17 mouse cellular contexts compared by ENCODE assay signal in the genomic region with DNA sequence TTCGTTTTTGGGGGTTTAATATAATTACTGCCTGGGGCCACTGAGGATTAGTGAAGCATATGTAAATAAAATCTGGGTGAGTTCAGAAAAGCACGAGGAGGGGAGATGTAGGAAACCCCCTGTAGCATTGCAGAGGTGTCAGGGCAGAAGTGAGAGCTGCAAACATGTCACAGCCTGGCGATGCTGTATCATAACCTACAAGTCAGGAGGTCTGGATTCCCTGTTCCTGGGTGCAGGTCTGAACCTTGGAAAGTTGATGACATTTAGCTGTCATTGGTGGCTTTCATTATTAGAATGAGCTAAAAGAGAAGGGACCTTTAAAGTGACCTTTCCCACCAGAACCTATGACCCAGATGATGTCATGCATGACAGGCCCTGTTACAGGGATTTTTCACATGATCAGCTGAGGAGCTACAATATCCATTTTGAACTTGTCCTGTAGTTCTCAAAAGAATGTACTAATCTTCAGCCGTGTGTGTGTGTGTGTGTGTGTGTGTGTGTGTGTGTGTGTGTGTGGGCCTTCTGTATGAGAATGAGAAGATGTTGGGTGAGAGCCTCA.
A peak's percentile ranks its signal among the peaks of the same experiment; 100 is the strongest.
DNase-seq lines count a peak whose midpoint lies in the region; ATAC-seq and TF ChIP-seq lines count a peak whose summit lies in the region.
"Had no signal": no experiment of that assay in that cellular context is flagged by ENCODE, and none has a peak within 500 bp of the region (broad histone marks: within the 10 kb centered on the region; RNA-seq: fewer than 3 reads in every experiment).

No protein-coding gene starts in this region.

- no peak for TF ChIP-seq EP300 in lung, postnatal 0 days (IDR thresholded peaks at IDR 0.05)

- CTCF ChIA-PET in Patski (lab: Charles Lee): no interaction called here

- no peak overlapping the region for H3K4me3 ChIP-seq in lung, postnatal 0 days (ENCODE audit: low read depth, low read length)
- H3K4me3 ChIP-seq: heart, embryonic 13.5 days; hindbrain, embryonic 12.5 days; limb, embryonic 15.5 days had no signal

- in situ Hi-C loops in Patski (cut with MboI; ENCODE audit: low pct_unique_long_range_greater_than_20kb): no loop called here

- no peaks in the 10 kb centered on the region for H3K4me1 ChIP-seq in lung, postnatal 0 days (ENCODE audit: insufficient read depth, low read depth, low read length)
- H3K4me1 ChIP-seq: hindbrain, embryonic 12.5 days; limb, embryonic 15.5 days had no signal

- intact Hi-C loops in left cerebral cortex, postnatal 14 days (cut with DNase I): no loop called here

- H3K9ac ChIP-seq in lung, postnatal 0 days (replicated peaks; ENCODE audit: low read depth): no peak overlapping the region
- H3K9ac ChIP-seq: heart, embryonic 13.5 days; hindbrain, embryonic 12.5 days; limb, embryonic 15.5 days had no signal

- no peak for TF ChIP-seq CTCF in lung, postnatal 0 days (IDR thresholded peaks at IDR 0.05)
- TF ChIP-seq CTCF in Patski (IDR thresholded peaks at IDR 0.05): no peak

- WGBS in lung, postnatal 0 days: 56% methylated on average over 4 of the region's 4 CpGs

- no peaks in the 10 kb centered on the region for H3K27me3 ChIP-seq in lung, postnatal 0 days (replicated peaks; ENCODE audit: insufficient read depth, low read length)
- no peaks in the 10 kb centered on the region for H3K27me3 ChIP-seq in Patski
- H3K27me3 ChIP-seq: heart, embryonic 13.5 days; hindbrain, embryonic 12.5 days; limb, embryonic 15.5 days had no signal

- no peak for ATAC-seq in lung, postnatal 0 days
- peak; percentile 51 for ATAC-seq in Patski
- peak; percentile 55 to 81; a peak in 3 of 4 replicates for ATAC-seq in hematopoietic stem cell, adult 5-6 weeks (replicated peaks in 1 of 2; ENCODE audit: insufficient read depth in 1 of 2, low FRiP score in 2 of 2, low TSS enrichment in 1 of 2, low read depth in 1 of 2, poor library complexity in 2 of 2, severe bottlenecking in 2 of 2)
- ATAC-seq: forebrain, embryonic 16.5 days; midbrain, embryonic 16.5 days had no signal

- H3K36me3 ChIP-seq in lung, postnatal 0 days (ENCODE audit: insufficient read depth, low read length): no peaks in the 10 kb centered on the region
- H3K36me3 ChIP-seq: heart, embryonic 13.5 days; hindbrain, embryonic 12.5 days; limb, embryonic 15.5 days had no signal

- H3K9me3 ChIP-seq in lung, postnatal 0 days (ENCODE audit: low read length): no peaks in the 10 kb centered on the region
- H3K9me3 ChIP-seq: heart, embryonic 13.5 days; hindbrain, embryonic 12.5 days; limb, embryonic 15.5 days had no signal

- DNase-seq in lung, postnatal 36 days: peak; percentile 27
- no peak for DNase-seq in lung, postnatal 0 days (ENCODE audit: low spot score)
- peak; percentile 51 for DNase-seq in Patski (ENCODE audit: low read depth, low spot score)
- peak; percentile 70 to 78 for DNase-seq in natural killer cell, adult 2 months (ENCODE audit: low spot score in 2 of 2)
- no peak for DNase-seq in left cerebral cortex, postnatal 14 days (ENCODE audit: low spot score in 2 of 2)
- no peak for DNase-seq in cerebellum, postnatal 25 days
- no peak for DNase-seq in urinary bladder, postnatal 36 days (ENCODE audit: low spot score in 2 of 2)
- DNase-seq: adrenal gland, postnatal 25 days; gastrocnemius, postnatal 36 days; kidney, adult 11 months; right cerebral cortex, postnatal 4 days had no signal

- H3K4me2 ChIP-seq in lung, postnatal 0 days (replicated peaks; ENCODE audit: low read depth, low read length): no peak overlapping the region
- H3K4me2 ChIP-seq: heart, embryonic 13.5 days; hindbrain, embryonic 12.5 days; limb, embryonic 15.5 days had no signal

- H3K27ac ChIP-seq in lung, postnatal 0 days (ENCODE audit: low read length): no peak overlapping the region
- H3K27ac ChIP-seq: heart, embryonic 13.5 days; hindbrain, embryonic 12.5 days; limb, embryonic 15.5 days had no signal

- POLR2A ChIA-PET in Patski (lab: Charles Lee): interaction anchor here (0.6 kb wide), 1 partner anchor 1040 kb away, joined by 3 read pairs; no protein-coding TSS in a partner anchor

Comparison
In these comparisons a context has a peak if more than half of its experiments do, and no peak if none do; other contexts are left out.
1. DNase-seq: peak in lung, postnatal 36 days (single experiment), Patski (single experiment) and natural killer cell, adult 2 months (2 of 2); none in lung, postnatal 0 days (single experiment), left cerebral cortex, postnatal 14 days (0 of 2), cerebellum, postnatal 25 days (0 of 2) and urinary bladder, postnatal 36 days (0 of 2).